Mouse (Mus musculus) 416B (cell line): ENCODE data around the gene Pfkm.

ENCODE experiments used
- DNase-seq: peaks from one replicate; pipeline ENCODE4 v3.0.0; 2011; ENCODE audit warnings: low read depth

The Pfkm gene

GRCm38 (mm10) chr15:98140809-98141208 lies 48.4 kb downstream of the Pfkm start:
- no peak for DNase-seq

GRCm38 (mm10) chr15:98142515-98142914 lies 50.1 kb downstream of the Pfkm start:
- DNase-seq, result no peak

GRCm38 (mm10) chr15:98144861-98145507 lies 52.6 kb downstream of the Pfkm start:
- DNase-seq, result peak; percentile 60

GRCm38 (mm10) chr15:98145559-98146181 lies 53.3 kb downstream of the Pfkm start:
- DNase-seq, result peak; percentile 93

- no peak for DNase-seq
Observed at GRCm38 (mm10) chr15:98148356-98148755, 56.0 kb downstream of the Pfkm start.

- DNase-seq, result no peak
Observed at GRCm38 (mm10) chr15:98149166-98149602, 56.8 kb downstream of the Pfkm start.

GRCm38 (mm10) chr15:98152916-98153315 lies 60.5 kb downstream of the Pfkm start:
- DNase-seq, result no peak

GRCm38 (mm10) chr15:98153625-98154024 lies 61.2 kb downstream of the Pfkm start:
- DNase-seq, result peak; percentile 85

- DNase-seq, result no peak
Observed at GRCm38 (mm10) chr15:98154146-98154545, 61.8 kb downstream of the Pfkm start.

- no peak for DNase-seq
Observed at GRCm38 (mm10) chr15:98154631-98155030, 62.2 kb downstream of the Pfkm start.

GRCm38 (mm10) chr15:98155272-98155671 lies 62.9 kb downstream of the Pfkm start:
- DNase-seq, result no peak

GRCm38 (mm10) chr15:98155944-98156343 lies 63.6 kb downstream of the Pfkm start:
- DNase-seq, result peak; percentile 86

- peak; percentile 56 for DNase-seq
Observed at GRCm38 (mm10) chr15:98157253-98157652, 64.9 kb downstream of the Pfkm start.

- DNase-seq, result peak; percentile 86
Observed at GRCm38 (mm10) chr15:98161026-98161805, 68.8 kb downstream of the Pfkm start.

GRCm38 (mm10) chr15:98162561-98162960 lies 70.2 kb downstream of the Pfkm start:
- no peak for DNase-seq

- DNase-seq, result no peak
Observed at GRCm38 (mm10) chr15:98165525-98165924, 73.1 kb downstream of the Pfkm start, which contains the start of gene Asb8. Asb8 (minus strand) TSS chr15:98165625.

- DNase-seq, result no peak
Observed at GRCm38 (mm10) chr15:98166963-98167644, 74.7 kb downstream of the Pfkm start, which contains the start of gene Ccdc184. Ccdc184 (plus strand) TSS chr15:98167158.

- no peak for DNase-seq
Observed at GRCm38 (mm10) chr15:98167645-98168621, 75.5 kb downstream of the Pfkm start.

GRCm38 (mm10) chr15:98168622-98169004 lies 76.2 kb downstream of the Pfkm start:
- no peak for DNase-seq

- peak; percentile 60 for DNase-seq
Observed at GRCm38 (mm10) chr15:98170365-98170764, 78.0 kb downstream of the Pfkm start.

GRCm38 (mm10) chr15:98170917-98171316 lies 78.5 kb downstream of the Pfkm start:
- DNase-seq, result no peak
